Mouse (Mus musculus): Measurements from ENCODE around the gene Elovl5. TPM values are rescaled to one million over a fixed set of nuclear protein-coding genes. Genes with fewer than 3 reads are reported as not detected.

Elovl5 gene
- polyA plus RNA-seq, 1 experiment: 45.1 TPM

- Histone ChIP-seq H3K4me2 (ENCODE audit: low read depth) (peak overlapping the region; percentile 74), H3K36me3 (ENCODE audit: control insufficient read depth, insufficient read depth) (no peaks in the 10 kb centered on the region), H3ac (ENCODE audit: control insufficient read depth, insufficient read length) (no peak overlapping the region), H3K79me2 (ENCODE audit: control insufficient read depth, insufficient read depth) (no peaks in the 10 kb centered on the region), H3K27me3 (ENCODE audit: control insufficient read depth, insufficient read depth, insufficient read length) (no peaks in the 10 kb centered on the region), H3K4me3 (no peak overlapping the region)
- TF ChIP-seq POLR2AphosphoS2 (IDR thresholded peaks at IDR 0.05; ENCODE audit: insufficient read length, low read depth) (peak; percentile 90), MAX (IDR thresholded peaks at IDR 0.05; ENCODE audit: low read depth) (no peak), USF1 (IDR thresholded peaks at IDR 0.05; ENCODE audit: low read depth) (no peak), SRF (IDR thresholded peaks at IDR 0.05; ENCODE audit: control insufficient read depth, insufficient read length, low read depth) (no peak), REST (IDR thresholded peaks at IDR 0.05; ENCODE audit: insufficient read depth, insufficient read length) (no peak), MYOD1 (IDR thresholded peaks at IDR 0.05; ENCODE audit: control insufficient read depth in 1 of 3, insufficient read length in 2 of 3, low read depth in 2 of 3) (peak in 2 of 3 experiments; percentile 78 to 94), MYOG (IDR thresholded peaks at IDR 0.05; ENCODE audit: control insufficient read depth in 1 of 3, insufficient read depth in 1 of 3, insufficient read length in 2 of 3, low read depth in 2 of 3) (peak in 2 of 3 experiments; percentile 44 to 79), POLR2A (IDR thresholded peaks at IDR 0.05; ENCODE audit: insufficient read length, low read depth) (peak; percentile 92), CEBPB (IDR thresholded peaks at IDR 0.05; ENCODE audit: insufficient read depth, poor library complexity, severe bottlenecking) (peak; percentile 89), TCF12 (IDR thresholded peaks at IDR 0.05; ENCODE audit: insufficient read depth, poor library complexity, severe bottlenecking) (peak; percentile 15), TCF3 (IDR thresholded peaks at IDR 0.05; ENCODE audit: insufficient read length, low read depth) (peak; percentile 50)
Measured at GRCm38 (mm10) chr9:78022187-78022945, 105.2 kb downstream of the Elovl5 start.

- H3ac ChIP-seq (ENCODE audit: control insufficient read depth, insufficient read length): no peak overlapping the region
Measured at GRCm38 (mm10) chr9:78024823-78025222, 107.7 kb downstream of the Elovl5 start.

GRCm38 (mm10) chr9:78027099-78027498, 109.9 kb downstream of the Elovl5 start:
- TF ChIP-seq REST (IDR thresholded peaks at IDR 0.05; ENCODE audit: insufficient read depth, insufficient read length): no peak
- no peak for TF ChIP-seq USF1 (IDR thresholded peaks at IDR 0.05; ENCODE audit: low read depth)
- TF ChIP-seq SRF (IDR thresholded peaks at IDR 0.05; ENCODE audit: control insufficient read depth, insufficient read length, low read depth): no peak
- TF ChIP-seq POLR2AphosphoS2 (IDR thresholded peaks at IDR 0.05; ENCODE audit: insufficient read length, low read depth): no peak
- no peak for TF ChIP-seq MYOD1 (IDR thresholded peaks at IDR 0.05; ENCODE audit: control insufficient read depth in 1 of 3, insufficient read length in 2 of 3, low read depth in 2 of 3)
- TF ChIP-seq MYOG (IDR thresholded peaks at IDR 0.05; ENCODE audit: control insufficient read depth in 1 of 3, insufficient read depth in 1 of 3, insufficient read length in 2 of 3, low read depth in 2 of 3): no peak
- no peak for TF ChIP-seq E2F4 (IDR thresholded peaks at IDR 0.05; ENCODE audit: insufficient read depth)
- TF ChIP-seq CEBPB (IDR thresholded peaks at IDR 0.05; ENCODE audit: insufficient read depth, poor library complexity, severe bottlenecking): no peak
- no peak for TF ChIP-seq POLR2A (IDR thresholded peaks at IDR 0.05; ENCODE audit: insufficient read length, low read depth)
- TF ChIP-seq TCF3 (IDR thresholded peaks at IDR 0.05; ENCODE audit: insufficient read length, low read depth): no peak
- TF ChIP-seq MAX (IDR thresholded peaks at IDR 0.05; ENCODE audit: low read depth): no peak
- no peak overlapping the region for H3K4me2 ChIP-seq (ENCODE audit: low read depth)
- no peaks in the 10 kb centered on the region for H3K27me3 ChIP-seq (ENCODE audit: control insufficient read depth, insufficient read depth, insufficient read length)
- no peaks in the 10 kb centered on the region for H3K79me2 ChIP-seq (ENCODE audit: control insufficient read depth, insufficient read depth)
- no peak overlapping the region for H3K4me3 ChIP-seq
- no peaks in the 10 kb centered on the region for H3K36me3 ChIP-seq (ENCODE audit: control insufficient read depth, insufficient read depth)
- H3ac ChIP-seq (ENCODE audit: control insufficient read depth, insufficient read length): no peak overlapping the region

More at GRCm38 (mm10) chr9:78024823-78025222, 107.7 kb downstream of the Elovl5 start:
- Histone ChIP-seq H3K4me3 (no peak overlapping the region), H3K79me2 (ENCODE audit: control insufficient read depth, insufficient read depth) (no peaks in the 10 kb centered on the region), H3K4me2 (ENCODE audit: low read depth) (no peak overlapping the region), H3K27me3 (ENCODE audit: control insufficient read depth, insufficient read depth, insufficient read length) (no peaks in the 10 kb centered on the region), H3K36me3 (ENCODE audit: control insufficient read depth, insufficient read depth) (no peaks in the 10 kb centered on the region)
- TF ChIP-seq REST (IDR thresholded peaks at IDR 0.05; ENCODE audit: insufficient read depth, insufficient read length) (no peak), CEBPB (IDR thresholded peaks at IDR 0.05; ENCODE audit: insufficient read depth, poor library complexity, severe bottlenecking) (no peak), MAX (IDR thresholded peaks at IDR 0.05; ENCODE audit: low read depth) (no peak), POLR2AphosphoS2 (IDR thresholded peaks at IDR 0.05; ENCODE audit: insufficient read length, low read depth) (no peak), TCF12 (IDR thresholded peaks at IDR 0.05; ENCODE audit: insufficient read depth, poor library complexity, severe bottlenecking) (no peak), SRF (IDR thresholded peaks at IDR 0.05; ENCODE audit: control insufficient read depth, insufficient read length, low read depth) (no peak)

GRCm38 (mm10) chr9:78030835-78031456, 113.8 kb downstream of the Elovl5 start:
- Histone ChIP-seq H3K4me3 (no peak overlapping the region), H3ac (ENCODE audit: control insufficient read depth, insufficient read length) (no peak overlapping the region), H3K36me3 (ENCODE audit: control insufficient read depth, insufficient read depth) (no peaks in the 10 kb centered on the region), H3K27me3 (ENCODE audit: control insufficient read depth, insufficient read depth, insufficient read length) (no peaks in the 10 kb centered on the region), H3K79me2 (ENCODE audit: control insufficient read depth, insufficient read depth) (no peaks in the 10 kb centered on the region), H3K4me2 (ENCODE audit: low read depth) (no peak overlapping the region)
- TF ChIP-seq MYOG (IDR thresholded peaks at IDR 0.05; ENCODE audit: control insufficient read depth in 1 of 3, insufficient read depth in 1 of 3, insufficient read length in 2 of 3, low read depth in 2 of 3) (no peak), CEBPB (IDR thresholded peaks at IDR 0.05; ENCODE audit: insufficient read depth, poor library complexity, severe bottlenecking) (no peak), POLR2AphosphoS2 (IDR thresholded peaks at IDR 0.05; ENCODE audit: insufficient read length, low read depth) (no peak), REST (IDR thresholded peaks at IDR 0.05; ENCODE audit: insufficient read depth, insufficient read length) (no peak), POLR2A (IDR thresholded peaks at IDR 0.05; ENCODE audit: insufficient read length, low read depth) (no peak), E2F4 (IDR thresholded peaks at IDR 0.05; ENCODE audit: insufficient read depth) (no peak), TCF12 (IDR thresholded peaks at IDR 0.05; ENCODE audit: insufficient read depth, poor library complexity, severe bottlenecking) (no peak), USF1 (IDR thresholded peaks at IDR 0.05; ENCODE audit: low read depth) (no peak), MYOD1 (IDR thresholded peaks at IDR 0.05; ENCODE audit: control insufficient read depth in 1 of 3, insufficient read length in 2 of 3, low read depth in 2 of 3) (no peak), SRF (IDR thresholded peaks at IDR 0.05; ENCODE audit: control insufficient read depth, insufficient read length, low read depth) (no peak)

All from myocyte (in vitro differentiated cells).